Mouse (Mus musculus) embryonic facial prominence, embryonic 10.5 days (tissue): ENCODE results near the gene Kat8. TPM values are rescaled to one million over a fixed set of nuclear protein-coding genes. Genes with fewer than 3 reads are reported as not detected.
"Not testable (repeated sequence)": the region's sequence is repeated elsewhere in the genome, so short reads cannot be mapped to it uniquely, and the experiment has no call there.

Experiments used
- DNase-seq: peaks from one replicate; pipeline ENCODE4 v3.0.0-alpha.2; 2017; ENCODE audit warnings: low spot score
- H3K27ac ChIP-seq: fragments of 300-500 bp; sonication (generic); replicated peaks from 2 replicates; pipeline ENCODE4 v1.5.1; 2016; ENCODE audit warnings: mild to moderate bottlenecking
- H3K27me3 ChIP-seq: fragments of 300-500 bp; sonication (generic); replicated peaks from 2 replicates; pipeline ENCODE4 v1.6.1; 2016; ENCODE audit warnings: low read depth, mild to moderate bottlenecking; ENCODE audit not compliant: poor library complexity, severe bottlenecking
- H3K36me3 ChIP-seq: fragments of 300-500 bp; sonication (generic); replicated peaks from 2 replicates; pipeline ENCODE4 v1.6.1; 2016; ENCODE audit warnings: mild to moderate bottlenecking, moderate library complexity
- H3K4me1 ChIP-seq: fragments of 300-500 bp; sonication (generic); 2 replicates; pipeline ENCODE4 v1.6.1; 2016
- H3K4me3 ChIP-seq: fragments of 300-500 bp; sonication (generic); 2 replicates; pipeline ENCODE4 v1.5.1; 2016; ENCODE audit warnings: mild to moderate bottlenecking, moderate library complexity
- H3K9me3 ChIP-seq: fragments of 300-500 bp; sonication (generic); 2 replicates; pipeline ENCODE4 v1.6.1; 2016; ENCODE audit warnings: mild to moderate bottlenecking
- WGBS: fragments of 180-500 bp; shearing (Covaris S2); methylation state at CpG from one replicate; pipeline ENCODE4 v1.1.7; 2016; 5-methylcytosine and 5-hydroxymethylcytosine counted together
- polyA plus RNA-seq: library from polyadenylated mRNA; unstranded; fragments of >200 nt; fragmentation: Nextera tagmentation; extraction: Ambion mirVana; gene quantifications from 2 replicates; pipeline ENCODE4 v1.2.1, GENCODE M21; 2016

The Kat8 gene
- polyA plus RNA-seq, 1 experiment from 2014 or later, result 48.7 TPM

- H3K9me3 ChIP-seq, result no peaks in the 10 kb centered on the region
- peaks cover 22% of the 10 kb centered on the region for H3K4me1 ChIP-seq
- peaks cover 100% of the 10 kb centered on the region for H3K36me3 ChIP-seq
- H3K27me3 ChIP-seq, result no peaks in the 10 kb centered on the region
- no peak overlapping the region for H3K27ac ChIP-seq
- no peak overlapping the region for H3K4me3 ChIP-seq
- DNase-seq, result no peak
- WGBS, result 76% methylated on average over 6 of the region's 6 CpGs
Measured at GRCm38 (mm10) chr7:127885951-127886350, 26.4 kb upstream of the Kat8 start.

- 95% methylated on average over 6 of the region's 6 CpGs for WGBS
- H3K36me3 ChIP-seq, result peaks cover 100% of the 10 kb centered on the region
- no peak overlapping the region for H3K4me3 ChIP-seq
- no peak overlapping the region for H3K27ac ChIP-seq
- H3K4me1 ChIP-seq, result peaks cover 22% of the 10 kb centered on the region
- no peaks in the 10 kb centered on the region for H3K27me3 ChIP-seq
- H3K9me3 ChIP-seq, result no peaks in the 10 kb centered on the region
- no peak for DNase-seq
Measured at GRCm38 (mm10) chr7:127886551-127886950, 25.8 kb upstream of the Kat8 start.

- H3K4me3 ChIP-seq, result no peak overlapping the region
- peaks cover 98% of the 10 kb centered on the region for H3K36me3 ChIP-seq
- no peaks in the 10 kb centered on the region for H3K27me3 ChIP-seq
- H3K27ac ChIP-seq, result no peak overlapping the region
- WGBS, result 90% methylated on average over 8 of the region's 8 CpGs
- DNase-seq, result no peak
- peaks cover 20% of the 10 kb centered on the region for H3K4me1 ChIP-seq
- no peaks in the 10 kb centered on the region for H3K9me3 ChIP-seq
Measured at GRCm38 (mm10) chr7:127887191-127887590, 25.1 kb upstream of the Kat8 start.

GRCm38 (mm10) chr7:127887781-127888180, 24.5 kb upstream of the Kat8 start:
- H3K27ac ChIP-seq, result no peak overlapping the region
- peaks cover 98% of the 10 kb centered on the region for H3K36me3 ChIP-seq

GRCm38 (mm10) chr7:127888821-127889220, 23.5 kb upstream of the Kat8 start:
- WGBS, result 86% methylated on average over 3 of the region's 3 CpGs
- no peak overlapping the region for H3K4me3 ChIP-seq
- no peaks in the 10 kb centered on the region for H3K9me3 ChIP-seq
- no peak overlapping the region for H3K27ac ChIP-seq
- DNase-seq, result no peak
- peaks cover 7% of the 10 kb centered on the region for H3K4me1 ChIP-seq
- no peaks in the 10 kb centered on the region for H3K27me3 ChIP-seq
- peaks cover 98% of the 10 kb centered on the region for H3K36me3 ChIP-seq

More at GRCm38 (mm10) chr7:127887781-127888180, 24.5 kb upstream of the Kat8 start:
- Histone ChIP-seq H3K4me1 (peaks cover 15% of the 10 kb centered on the region), H3K27me3 (no peaks in the 10 kb centered on the region), H3K9me3 (no peaks in the 10 kb centered on the region), H3K4me3 (no peak overlapping the region)
- no peak for DNase-seq
- 83% methylated on average over 3 of the region's 3 CpGs for WGBS

GRCm38 (mm10) chr7:127890798-127891197, 21.5 kb upstream of the Kat8 start, which contains the start of gene Prss53:
Gene Prss53 (minus strand): TSS chr7:127890970.
- 38% methylated on average over 4 of the region's 4 CpGs for WGBS
- no peaks in the 10 kb centered on the region for H3K9me3 ChIP-seq

GRCm38 (mm10) chr7:127894480-127894879, 17.8 kb upstream of the Kat8 start:
- H3K9me3 ChIP-seq, result no peaks in the 10 kb centered on the region
- peaks cover 42% of the 10 kb centered on the region for H3K36me3 ChIP-seq
- no peak for DNase-seq
- no peak overlapping the region for H3K27ac ChIP-seq
- H3K27me3 ChIP-seq, result no peaks in the 10 kb centered on the region
- peak overlapping the region; percentile 64 for H3K4me3 ChIP-seq
- H3K4me1 ChIP-seq, result peaks cover 15% of the 10 kb centered on the region
- WGBS, result 78% methylated on average over 5 of the region's 5 CpGs

More at GRCm38 (mm10) chr7:127890798-127891197, 21.5 kb upstream of the Kat8 start, which contains the start of gene Prss53:
- no peak within 1 kb of the TSS for H3K4me3 ChIP-seq
- DNase-seq, result no peak
- H3K36me3 ChIP-seq, result peaks cover 79% of the 10 kb centered on the region
- H3K4me1 ChIP-seq, result peaks cover 13% of the 10 kb centered on the region
- no peaks in the 10 kb centered on the region for H3K27me3 ChIP-seq
- no peak within 1 kb of the TSS for H3K27ac ChIP-seq

GRCm38 (mm10) chr7:127895442-127895841, 16.9 kb upstream of the Kat8 start, which contains the start of the genes Gm21974 and Vkorc1:
Gene Gm21974 (minus strand): TSS chr7:127895454.
Gene Vkorc1 (minus strand): TSS chr7:127895617.
- Histone ChIP-seq H3K27me3 (no peaks in the 10 kb centered on the region), H3K4me3 (peak within 1 kb of the TSS; percentile 64), H3K9me3 (no peaks in the 10 kb centered on the region), H3K27ac (peak within 1 kb of the TSS; percentile 68), H3K36me3 (peaks cover 33% of the 10 kb centered on the region), H3K4me1 (peaks cover 19% of the 10 kb centered on the region)
- peak; percentile 97 for DNase-seq
- under 1% methylated on average over 26 of the region's 26 CpGs for WGBS

GRCm38 (mm10) chr7:127895891-127896290, 16.4 kb upstream of the Kat8 start:
- peaks cover 28% of the 10 kb centered on the region for H3K36me3 ChIP-seq
- H3K4me3 ChIP-seq, result peak overlapping the region; percentile 64
- 68% methylated on average over 7 of the region's 7 CpGs for WGBS
- not testable (repeated sequence) for DNase-seq, H3K27me3 ChIP-seq, H3K9me3 ChIP-seq
- H3K4me1 ChIP-seq, result peaks cover 16% of the 10 kb centered on the region
- H3K27ac ChIP-seq, result peak overlapping the region; percentile 57; the same call in 1 of the 2 replicates

GRCm38 (mm10) chr7:127896384-127896783, 15.9 kb upstream of the Kat8 start:
- Histone ChIP-seq H3K9me3 (no peaks in the 10 kb centered on the region), H3K4me1 (peaks cover 16% of the 10 kb centered on the region), H3K27ac (no peak overlapping the region; the same call in 1 of the 2 replicates), H3K27me3 (no peaks in the 10 kb centered on the region), H3K4me3 (no peak overlapping the region), H3K36me3 (peaks cover 23% of the 10 kb centered on the region)
- 59% methylated on average over 13 of the region's 13 CpGs for WGBS
- peak; percentile 61 for DNase-seq

- Histone ChIP-seq H3K9me3 (no peaks in the 10 kb centered on the region), H3K27ac (no peak overlapping the region), H3K4me1 (peaks cover 16% of the 10 kb centered on the region), H3K36me3 (peaks cover 13% of the 10 kb centered on the region), H3K27me3 (no peaks in the 10 kb centered on the region), H3K4me3 (no peak overlapping the region)
- 90% methylated on average over 7 of the region's 7 CpGs for WGBS
- no peak for DNase-seq
Measured at GRCm38 (mm10) chr7:127897542-127897941, 14.8 kb upstream of the Kat8 start.

- no peak overlapping the region for H3K4me3 ChIP-seq
- WGBS, result 35% methylated on average over 10 of the region's 10 CpGs
Measured at GRCm38 (mm10) chr7:127898179-127898956, 13.9 kb upstream of the Kat8 start.

GRCm38 (mm10) chr7:127899997-127900396, 12.3 kb upstream of the Kat8 start:
- DNase-seq, result no peak
- Histone ChIP-seq H3K9me3 (no peaks in the 10 kb centered on the region), H3K36me3 (peaks cover 1% of the 10 kb centered on the region), H3K4me1 (peaks cover 16% of the 10 kb centered on the region), H3K27me3 (no peaks in the 10 kb centered on the region), H3K27ac (no peak overlapping the region), H3K4me3 (no peak overlapping the region)
- 52% methylated on average over 7 of the region's 7 CpGs for WGBS

More at GRCm38 (mm10) chr7:127898179-127898956, 13.9 kb upstream of the Kat8 start:
- H3K9me3 ChIP-seq, result no peaks in the 10 kb centered on the region
- H3K36me3 ChIP-seq, result peaks cover 5% of the 10 kb centered on the region
- no peak for DNase-seq
- no peaks in the 10 kb centered on the region for H3K27me3 ChIP-seq
- no peak overlapping the region for H3K27ac ChIP-seq
- H3K4me1 ChIP-seq, result peaks cover 16% of the 10 kb centered on the region
